ENCODE assay signal across 8 mouse cellular contexts in genomic region chr10:128367899-128368401, GRCm38 (mm10). TPM values are rescaled to one million over a fixed set of nuclear protein-coding genes. Genes with fewer than 3 reads are reported as not detected.
DNase-seq lines count a peak whose midpoint lies in the region; ATAC-seq and TF ChIP-seq lines count a peak whose summit lies in the region.

No protein-coding gene starts in this region.

- DNase-seq in spleen, adult 2 months (ENCODE audit: low read depth in 1 of 2, low spot score in 2 of 2), result no peak
- no peak for DNase-seq in spleen, postnatal 10 days (ENCODE audit: low spot score in 2 of 2)
- DNase-seq in forebrain, embryonic 14.5 days (ENCODE audit: low spot score), result no peak
- DNase-seq in spleen, adult 18-20 months, result no peak
- DNase-seq in urinary bladder, postnatal 10 days (ENCODE audit: low spot score), result no peak

- peaks cover 2% of the 10 kb centered on the region; the same call in 1 of the 2 replicates for H3K36me3 ChIP-seq in spleen, adult 2 months (ENCODE audit: control insufficient read depth, insufficient read depth, low read length)
- peaks cover 23% of the 10 kb centered on the region for H3K36me3 ChIP-seq in forebrain, embryonic 14.5 days (ENCODE audit: control insufficient read depth, insufficient read depth, low read length)
- peaks cover 27% of the 10 kb centered on the region for H3K36me3 ChIP-seq in limb, embryonic 13.5 days
- H3K36me3 ChIP-seq in stomach, embryonic 14.5 days (ENCODE audit: control insufficient read depth, insufficient read depth, low read length), result peaks cover 11% of the 10 kb centered on the region

- 18% methylated on average over 19 of the region's 19 CpGs for WGBS in spleen, adult 2 months
- 13% methylated on average over 19 of the region's 19 CpGs for WGBS in forebrain, embryonic 14.5 days
- WGBS in limb, embryonic 13.5 days, result 19% methylated on average over 19 of the region's 19 CpGs
- 16% methylated on average over 19 of the region's 19 CpGs for WGBS in stomach, embryonic 14.5 days

- peak overlapping the region; percentile 94 for H3K4me2 ChIP-seq in forebrain, embryonic 14.5 days (ENCODE audit: low read length)
- H3K4me2 ChIP-seq in limb, embryonic 13.5 days (replicated peaks), result peak overlapping the region; percentile 94
- peak overlapping the region; percentile 87 for H3K4me2 ChIP-seq in stomach, embryonic 14.5 days (replicated peaks; ENCODE audit: low read depth, low read length)

- no peaks in the 10 kb centered on the region for H3K9me3 ChIP-seq in forebrain, embryonic 14.5 days (replicated peaks; ENCODE audit: control insufficient read depth, low read length)
- H3K9me3 ChIP-seq in limb, embryonic 13.5 days, result no peaks in the 10 kb centered on the region
- no peaks in the 10 kb centered on the region for H3K9me3 ChIP-seq in stomach, embryonic 14.5 days (ENCODE audit: control insufficient read depth, low read depth, low read length)

- H3K4me3 ChIP-seq in spleen, adult 2 months (ENCODE audit: extremely low read depth, insufficient read depth, insufficient read length), result peak overlapping the region; percentile 63
- H3K4me3 ChIP-seq in forebrain, embryonic 14.5 days (ENCODE audit: low read depth, low read length), result peak overlapping the region; percentile 64
- H3K4me3 ChIP-seq in limb, embryonic 13.5 days, result peak overlapping the region; percentile 71
- H3K4me3 ChIP-seq in stomach, embryonic 14.5 days (ENCODE audit: low read depth, low read length), result peak overlapping the region; percentile 66

- H3K27me3 ChIP-seq in spleen, adult 2 months (ENCODE audit: control insufficient read depth, insufficient read depth, low read length), result no peaks in the 10 kb centered on the region
- no peaks in the 10 kb centered on the region for H3K27me3 ChIP-seq in forebrain, embryonic 14.5 days (replicated peaks; ENCODE audit: control insufficient read depth, insufficient read depth, low read length)
- no peaks in the 10 kb centered on the region for H3K27me3 ChIP-seq in limb, embryonic 13.5 days
- H3K27me3 ChIP-seq in stomach, embryonic 14.5 days (ENCODE audit: control insufficient read depth, insufficient read depth, low read length), result no peaks in the 10 kb centered on the region

- no peak for ATAC-seq in forebrain, embryonic 14.5 days
- no peak for ATAC-seq in limb, embryonic 13.5 days (ENCODE audit: low FRiP score, low read depth)
- no peak for ATAC-seq in stomach, embryonic 14.5 days (ENCODE audit: insufficient number of reproducible peaks, insufficient read depth, low FRiP score, low read depth)
- ATAC-seq in frontal cortex, adult (ENCODE audit: low TSS enrichment), result no peak

- H3K4me1 ChIP-seq in spleen, adult 2 months (ENCODE audit: control insufficient read depth, insufficient read depth, insufficient read length), result no peaks in the 10 kb centered on the region; the same call in 1 of the 2 replicates
- peaks cover 8% of the 10 kb centered on the region; the same call in 1 of the 2 replicates for H3K4me1 ChIP-seq in forebrain, embryonic 14.5 days (ENCODE audit: control insufficient read depth, insufficient read depth, low read length)
- peaks cover 14% of the 10 kb centered on the region for H3K4me1 ChIP-seq in limb, embryonic 13.5 days
- H3K4me1 ChIP-seq in stomach, embryonic 14.5 days (ENCODE audit: control insufficient read depth, insufficient read depth, low read length), result peaks cover 8% of the 10 kb centered on the region; the same call in 1 of the 2 replicates

- no peak for TF ChIP-seq CTCF in spleen, adult 2 months (IDR thresholded peaks at IDR 0.05; ENCODE audit: extremely low read depth, insufficient read depth, insufficient read length, insufficient replicate concordance)

- H3K9ac ChIP-seq in forebrain, embryonic 14.5 days (ENCODE audit: low read length), result peak overlapping the region; percentile 73
- H3K9ac ChIP-seq in limb, embryonic 13.5 days, result peak overlapping the region; percentile 82
- H3K9ac ChIP-seq in stomach, embryonic 14.5 days (replicated peaks; ENCODE audit: low read depth, low read length), result peak overlapping the region; percentile 69

- H3K27ac ChIP-seq in spleen, adult 2 months (ENCODE audit: insufficient read depth, low read length), result peak overlapping the region; percentile 84
- peak overlapping the region; percentile 95 for H3K27ac ChIP-seq in forebrain, embryonic 14.5 days (ENCODE audit: low read depth, low read length)
- peak overlapping the region; percentile 95; the same call in 1 of the 2 replicates for H3K27ac ChIP-seq in limb, embryonic 13.5 days
- H3K27ac ChIP-seq in stomach, embryonic 14.5 days (ENCODE audit: low read length), result peak overlapping the region; percentile 89

- TF ChIP-seq POLR2A in spleen, adult 2 months (IDR thresholded peaks at IDR 0.05; ENCODE audit: low read depth, low read length), result no peak

RNA-seq across cellular contexts. Expression of gene Coq10a, which starts 0.8 kb away (rescaled TPM):
- 32.1 and 63.8 TPM in 2 replicates for polyA plus RNA-seq in spleen, adult 2 months (2012; rRNA removed)
- 22.8 and 26.9 TPM in 2 replicates for polyA plus RNA-seq in forebrain, embryonic 14.5 days (2014; fragmentation: Nextera tagmentation; extraction: Ambion mirVana)
- 14.8 and 15.3 TPM in 2 replicates for polyA plus RNA-seq in limb, embryonic 13.5 days (2015; fragmentation: Nextera tagmentation; extraction: Ambion mirVana)
- polyA plus RNA-seq in stomach, embryonic 14.5 days (2014; fragmentation: Nextera tagmentation; extraction: Ambion mirVana), result 12.9 and 13.0 TPM in 2 replicates

RNA-seq across cellular contexts. Expression of gene Ankrd52, which starts 9.0 kb away (rescaled TPM):
- polyA plus RNA-seq in spleen, adult 2 months (2012; rRNA removed), result 31.1 and 36.9 TPM in 2 replicates
- 6.8 and 10.3 TPM in 2 replicates for polyA plus RNA-seq in forebrain, embryonic 14.5 days (2014; fragmentation: Nextera tagmentation; extraction: Ambion mirVana)
- polyA plus RNA-seq in limb, embryonic 13.5 days (2015; fragmentation: Nextera tagmentation; extraction: Ambion mirVana), result 11.7 and 12.9 TPM in 2 replicates
- 16.7 and 17.8 TPM in 2 replicates for polyA plus RNA-seq in stomach, embryonic 14.5 days (2014; fragmentation: Nextera tagmentation; extraction: Ambion mirVana)

RNA-seq across cellular contexts. Expression of gene Cs, which starts 30.4 kb away (rescaled TPM):
- 70.4 and 89.2 TPM in 2 replicates for polyA plus RNA-seq in spleen, adult 2 months (2012; rRNA removed)
- polyA plus RNA-seq in forebrain, embryonic 14.5 days (2014; fragmentation: Nextera tagmentation; extraction: Ambion mirVana), result 234 and 243 TPM in 2 replicates
- polyA plus RNA-seq in limb, embryonic 13.5 days (2015; fragmentation: Nextera tagmentation; extraction: Ambion mirVana), result 167 and 176 TPM in 2 replicates
- polyA plus RNA-seq in stomach, embryonic 14.5 days (2014; fragmentation: Nextera tagmentation; extraction: Ambion mirVana), result 211 and 214 TPM in 2 replicates

RNA-seq across cellular contexts. Expression of gene Slc39a5, which starts 33.1 kb away (rescaled TPM):
- 15.2 and 17.1 TPM in 2 replicates for polyA plus RNA-seq in spleen, adult 2 months (2012; rRNA removed)
- polyA plus RNA-seq in forebrain, embryonic 14.5 days (2014; fragmentation: Nextera tagmentation; extraction: Ambion mirVana), result not detected in 2 replicates
- polyA plus RNA-seq in limb, embryonic 13.5 days (2015; fragmentation: Nextera tagmentation; extraction: Ambion mirVana), result 0.28 and 0.38 TPM in 2 replicates
- 3.4 and 3.7 TPM in 2 replicates for polyA plus RNA-seq in stomach, embryonic 14.5 days (2014; fragmentation: Nextera tagmentation; extraction: Ambion mirVana)

RNA-seq across cellular contexts. Expression of gene Nabp2, which starts 43.3 kb away (rescaled TPM):
- 19.8 and 21.2 TPM in 2 replicates for polyA plus RNA-seq in spleen, adult 2 months (2012; rRNA removed)
- 147 and 180 TPM in 2 replicates for polyA plus RNA-seq in forebrain, embryonic 14.5 days (2014; fragmentation: Nextera tagmentation; extraction: Ambion mirVana)
- polyA plus RNA-seq in limb, embryonic 13.5 days (2015; fragmentation: Nextera tagmentation; extraction: Ambion mirVana), result 60.6 and 61.4 TPM in 2 replicates
- polyA plus RNA-seq in stomach, embryonic 14.5 days (2014; fragmentation: Nextera tagmentation; extraction: Ambion mirVana), result 76.6 and 86.7 TPM in 2 replicates
